Mouse (Mus musculus): ENCODE measurements around the gene Taar7b. TPM values are rescaled to one million over a fixed set of nuclear protein-coding genes. Genes with fewer than 3 reads are reported as not detected.

The Taar7b gene
- polyA plus RNA-seq (2015; fragmentation: Nextera tagmentation; extraction: Ambion mirVana) = not detected in 2 replicates

GRCm38 (mm10) chr10:23999639-24000038 is at the start of gene Taar7b:
Taar7b (plus strand) TSS chr10:23999939.
- no peaks in the 10 kb centered on the region for H3K27me3 ChIP-seq (ENCODE audit: insufficient read depth, low read length)
- no peak for TF ChIP-seq CTCF (IDR thresholded peaks at IDR 0.05; ENCODE audit: low read depth)
- no peak within 1 kb of the TSS for H3K27ac ChIP-seq
- ATAC-seq (replicated peaks; ENCODE audit: low FRiP score, low read depth) (no peak), DNase-seq (ENCODE audit: low spot score) (no peak)
- H3K4me1 ChIP-seq (replicated peaks; ENCODE audit: insufficient read depth, low read length) = no peaks in the 10 kb centered on the region
- no peak within 1 kb of the TSS for H3K4me3 ChIP-seq (replicated peaks; ENCODE audit: low read depth, low read length)
- 94% methylated on average over 1 of the region's 1 CpGs for WGBS
- H3K4me2 ChIP-seq (ENCODE audit: low read length) = no peak within 1 kb of the TSS
- H3K9me3 ChIP-seq (replicated peaks; ENCODE audit: low read length) = no peaks in the 10 kb centered on the region
- no peaks in the 10 kb centered on the region for H3K36me3 ChIP-seq (ENCODE audit: insufficient read depth, low read length)
- no peak within 1 kb of the TSS for H3K9ac ChIP-seq (ENCODE audit: low read depth, low read length)

GRCm38 (mm10) chr10:23951714-23952113 is 48.0 kb upstream of the Taar7b start:
- 80% methylated on average over 6 of the region's 6 CpGs for WGBS
- TF ChIP-seq CTCF (IDR thresholded peaks at IDR 0.05; ENCODE audit: low read depth) = no peak
- no peak for ATAC-seq (replicated peaks; ENCODE audit: low FRiP score, low read depth)

GRCm38 (mm10) chr10:23959071-23959470 is 40.7 kb upstream of the Taar7b start:
- H3K4me1 ChIP-seq (replicated peaks; ENCODE audit: insufficient read depth, low read length) = no peaks in the 10 kb centered on the region
- H3K4me3 ChIP-seq (replicated peaks; ENCODE audit: low read depth, low read length) = no peak overlapping the region
- no peak for TF ChIP-seq CTCF (IDR thresholded peaks at IDR 0.05; ENCODE audit: low read depth)
- H3K27me3 ChIP-seq (ENCODE audit: insufficient read depth, low read length) = no peaks in the 10 kb centered on the region
- 24% methylated on average over 3 of the region's 3 CpGs for WGBS
- no peaks in the 10 kb centered on the region for H3K9me3 ChIP-seq (replicated peaks; ENCODE audit: low read length)
- H3K36me3 ChIP-seq (ENCODE audit: insufficient read depth, low read length) = no peaks in the 10 kb centered on the region
- no peak overlapping the region for H3K4me2 ChIP-seq (ENCODE audit: low read length)
- ATAC-seq (replicated peaks; ENCODE audit: low FRiP score, low read depth) (peak; percentile 80), DNase-seq (ENCODE audit: low spot score) (peak; percentile 33)
- no peak overlapping the region for H3K9ac ChIP-seq (ENCODE audit: low read depth, low read length)
- no peak overlapping the region for H3K27ac ChIP-seq

More at GRCm38 (mm10) chr10:23951714-23952113, 48.0 kb upstream of the Taar7b start:
- Histone ChIP-seq H3K27me3 (ENCODE audit: insufficient read depth, low read length) (no peaks in the 10 kb centered on the region), H3K4me1 (replicated peaks; ENCODE audit: insufficient read depth, low read length) (no peaks in the 10 kb centered on the region), H3K4me3 (replicated peaks; ENCODE audit: low read depth, low read length) (no peak overlapping the region), H3K4me2 (ENCODE audit: low read length) (no peak overlapping the region), H3K9me3 (replicated peaks; ENCODE audit: low read length) (no peaks in the 10 kb centered on the region), H3K27ac (no peak overlapping the region), H3K9ac (ENCODE audit: low read depth, low read length) (no peak overlapping the region), H3K36me3 (ENCODE audit: insufficient read depth, low read length) (no peaks in the 10 kb centered on the region)
- DNase-seq (ENCODE audit: low spot score) = no peak

DNA sequence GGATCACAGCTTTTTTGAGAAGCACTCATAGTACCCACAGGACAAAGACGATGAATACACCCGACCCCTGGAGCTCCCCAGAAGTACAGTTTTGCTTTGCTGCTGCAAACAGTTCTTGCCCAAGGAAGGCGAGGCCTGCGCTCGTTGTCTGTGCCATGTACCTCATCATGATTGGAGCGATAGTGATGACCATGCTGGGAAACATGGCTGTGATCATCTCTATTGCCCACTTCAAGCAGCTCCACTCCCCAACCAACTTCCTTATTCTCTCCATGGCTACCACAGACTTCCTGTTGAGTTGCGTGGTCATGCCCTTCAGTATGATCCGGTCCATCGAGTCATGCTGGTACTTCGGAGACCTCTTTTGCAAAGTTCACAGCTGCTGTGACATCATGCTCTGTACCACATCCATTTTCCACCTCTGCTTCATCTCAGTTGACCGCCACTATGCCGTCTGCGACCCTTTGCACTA is 39.3 kb upstream of the Taar7b start, which contains the start of gene Taar4:
Gene Taar4 (plus strand): TSS at position 51 of the 472 bp plus-strand sequence.
- Histone ChIP-seq H3K27ac (no peak within 1 kb of the TSS), H3K9ac (ENCODE audit: low read depth, low read length) (no peak within 1 kb of the TSS), H3K9me3 (replicated peaks; ENCODE audit: low read length) (no peaks in the 10 kb centered on the region), H3K27me3 (ENCODE audit: insufficient read depth, low read length) (no peaks in the 10 kb centered on the region), H3K4me2 (ENCODE audit: low read length) (no peak within 1 kb of the TSS), H3K4me1 (replicated peaks; ENCODE audit: insufficient read depth, low read length) (no peaks in the 10 kb centered on the region), H3K4me3 (replicated peaks; ENCODE audit: low read depth, low read length) (no peak within 1 kb of the TSS), H3K36me3 (ENCODE audit: insufficient read depth, low read length) (no peaks in the 10 kb centered on the region)
- no peak for TF ChIP-seq CTCF (IDR thresholded peaks at IDR 0.05; ENCODE audit: low read depth)
- WGBS = 92% methylated on average over 13 of the region's 13 CpGs
- no peak for ATAC-seq (replicated peaks; ENCODE audit: low FRiP score, low read depth)
- DNase-seq (ENCODE audit: low spot score) = no peak

- ATAC-seq (replicated peaks; ENCODE audit: low FRiP score, low read depth) (no peak), DNase-seq (ENCODE audit: low spot score) (peak; percentile 23)
Observed at GRCm38 (mm10) chr10:23963444-23963843, 36.3 kb upstream of the Taar7b start.

DNA sequence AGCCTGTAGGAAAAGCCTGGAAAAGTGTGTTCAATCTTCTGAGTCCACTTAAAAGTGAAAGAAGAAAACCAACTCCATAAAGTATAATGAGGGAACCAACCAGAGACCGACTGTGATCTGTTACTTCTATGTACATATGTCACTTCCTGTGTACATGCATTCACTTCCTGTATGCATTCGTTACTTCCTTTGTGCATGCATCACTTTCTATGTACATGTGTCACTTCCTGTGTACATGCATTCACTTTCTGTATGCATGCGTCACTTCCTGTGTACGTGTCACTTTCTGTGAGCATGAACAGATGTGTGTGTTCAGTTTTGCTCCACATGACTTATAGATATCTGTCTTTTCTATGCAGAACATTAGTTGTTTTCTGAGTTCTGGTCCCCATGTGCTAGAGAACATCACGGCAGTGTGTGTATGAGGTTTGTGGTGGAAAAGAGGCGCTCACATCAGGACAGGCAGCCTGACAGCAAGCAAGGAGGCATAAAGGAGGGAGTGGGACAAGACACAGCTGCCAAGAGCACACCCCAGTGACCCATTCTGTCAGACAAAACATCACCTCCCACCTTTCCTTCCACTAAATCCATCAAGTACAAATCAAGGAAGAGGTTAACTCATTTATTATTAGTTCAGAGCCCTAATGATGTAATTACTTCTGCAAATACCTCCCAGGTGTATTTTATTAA is 34.7 kb upstream of the Taar7b start:
- no peak for TF ChIP-seq CTCF (IDR thresholded peaks at IDR 0.05; ENCODE audit: low read depth)
- H3K27me3 ChIP-seq (ENCODE audit: insufficient read depth, low read length) = no peaks in the 10 kb centered on the region
- H3K4me3 ChIP-seq (replicated peaks; ENCODE audit: low read depth, low read length) = no peak overlapping the region
- no peaks in the 10 kb centered on the region for H3K36me3 ChIP-seq (ENCODE audit: insufficient read depth, low read length)
- no peak overlapping the region for H3K9ac ChIP-seq (ENCODE audit: low read depth, low read length)
- WGBS = 57% methylated on average over 6 of the region's 6 CpGs
- no peaks in the 10 kb centered on the region for H3K4me1 ChIP-seq (replicated peaks; ENCODE audit: insufficient read depth, low read length)
- DNase-seq (ENCODE audit: low spot score) (peak; percentile 55), ATAC-seq (replicated peaks; ENCODE audit: low FRiP score, low read depth) (peak; percentile 46; the same call in 1 of the 2 replicates)
- no peaks in the 10 kb centered on the region for H3K9me3 ChIP-seq (replicated peaks; ENCODE audit: low read length)
- H3K27ac ChIP-seq = no peak overlapping the region
- no peak overlapping the region for H3K4me2 ChIP-seq (ENCODE audit: low read length)

More at GRCm38 (mm10) chr10:23963444-23963843, 36.3 kb upstream of the Taar7b start:
- Histone ChIP-seq H3K9me3 (replicated peaks; ENCODE audit: low read length) (no peaks in the 10 kb centered on the region), H3K9ac (ENCODE audit: low read depth, low read length) (no peak overlapping the region), H3K36me3 (ENCODE audit: insufficient read depth, low read length) (no peaks in the 10 kb centered on the region), H3K4me3 (replicated peaks; ENCODE audit: low read depth, low read length) (no peak overlapping the region), H3K27me3 (ENCODE audit: insufficient read depth, low read length) (no peaks in the 10 kb centered on the region), H3K27ac (no peak overlapping the region), H3K4me1 (replicated peaks; ENCODE audit: insufficient read depth, low read length) (no peaks in the 10 kb centered on the region), H3K4me2 (ENCODE audit: low read length) (no peak overlapping the region)
- TF ChIP-seq CTCF (IDR thresholded peaks at IDR 0.05; ENCODE audit: low read depth) = no peak
- WGBS = 21% methylated on average over 3 of the region's 3 CpGs
